Mouse (Mus musculus) adrenal gland (tissue): Measurements from ENCODE around the gene Iqsec1.

Experiments
- intact Hi-C: fragments of 180-260 bp; cut with DNase I; formaldehyde crosslinking; loops from one replicate; pipeline ENCODE4 v1.15.1; 2025

Gene Iqsec1

DNA sequence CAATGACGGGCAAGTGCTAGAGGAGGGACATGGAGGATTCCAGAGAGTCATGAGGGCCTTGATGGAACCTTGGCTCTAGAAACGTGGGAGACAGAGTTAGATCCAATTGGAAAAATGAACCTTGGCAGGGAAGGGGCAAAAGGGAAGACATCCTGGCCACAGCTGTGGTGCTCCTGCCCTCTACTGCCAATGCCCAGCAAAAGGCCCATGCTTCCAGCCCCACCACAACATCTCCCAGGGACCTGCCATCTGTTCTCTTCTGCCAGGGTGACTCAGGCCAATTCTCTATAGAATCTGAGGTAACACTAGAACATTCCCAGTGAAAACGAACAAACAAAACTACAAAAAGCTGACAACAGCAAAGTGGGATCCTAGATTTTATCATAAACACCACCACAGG, 173.1 kb downstream of the Iqsec1 start:
- intact Hi-C loops: loop anchor here (5.0 to 10.0 kb wide), 2 partner anchors 161 to 327 kb away; no protein-coding TSS in a partner anchor

DNA sequence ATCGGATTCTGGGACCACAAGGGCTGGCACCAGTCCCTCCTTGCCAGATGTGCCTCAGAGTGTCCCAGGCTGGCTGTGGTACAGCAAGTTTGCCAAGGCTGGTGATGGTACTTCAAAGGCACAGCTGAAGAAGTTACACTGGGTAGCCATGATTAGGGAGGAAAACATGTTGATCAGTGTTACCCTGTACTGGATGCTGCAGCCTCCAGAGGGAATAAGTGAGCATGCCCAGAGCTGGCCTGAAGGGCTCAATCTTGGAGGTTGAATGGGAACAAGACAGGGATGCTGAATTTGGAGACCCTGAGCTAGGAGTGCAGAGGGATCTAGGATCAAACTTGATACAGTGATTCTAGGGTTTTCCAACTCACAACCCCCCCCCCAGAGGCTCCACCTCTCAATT, 175.0 kb downstream of the Iqsec1 start:
- intact Hi-C loops: loop anchor here (5.0 to 10.0 kb wide), 2 partner anchors 71 to 159 kb away; no protein-coding TSS in a partner anchor

DNA sequence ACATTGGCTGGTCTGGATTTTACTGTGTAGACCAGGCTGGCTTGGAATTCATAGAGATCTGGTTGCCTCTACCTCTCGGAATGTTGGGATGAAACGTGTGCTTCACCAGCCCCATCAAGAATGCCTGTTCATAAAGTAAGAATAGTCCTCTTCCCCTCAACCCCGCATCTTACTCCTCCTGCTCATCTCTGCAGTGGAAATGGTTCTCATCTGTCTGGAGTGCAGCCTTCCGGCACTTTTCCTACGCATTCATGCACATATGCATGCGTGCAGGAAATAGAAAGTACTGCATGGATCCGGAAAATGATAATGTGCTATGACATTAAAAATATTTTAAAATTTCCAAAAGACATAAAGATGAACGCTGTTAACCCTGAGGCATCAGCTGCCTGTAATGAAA, 175.9 kb downstream of the Iqsec1 start:
- intact Hi-C loops: loop anchor here (5.0 to 10.0 kb wide), 2 partner anchors 70 to 158 kb away; no protein-coding TSS in a partner anchor

DNA sequence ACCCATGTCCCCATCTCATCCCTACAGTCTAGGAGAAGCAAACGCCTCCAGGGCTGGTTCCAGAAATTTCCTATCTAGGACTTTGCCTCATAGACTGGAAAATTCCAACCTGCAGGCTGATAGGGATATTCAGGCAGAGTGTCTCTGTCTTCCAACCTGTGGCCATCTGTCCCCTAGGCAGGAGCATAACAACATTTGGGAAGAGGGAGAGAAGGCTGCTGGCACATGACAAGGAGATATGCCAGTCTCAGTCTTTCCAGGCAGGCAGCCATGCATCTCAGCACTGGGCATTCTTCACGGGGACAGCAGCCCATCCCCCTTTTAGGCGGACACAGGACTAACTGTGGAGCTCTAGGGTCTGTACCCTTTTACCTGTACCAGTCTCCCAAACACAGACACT, 176.4 kb downstream of the Iqsec1 start:
- intact Hi-C loops: loop anchor here (5.0 to 10.0 kb wide), 2 partner anchors 70 to 157 kb away; no protein-coding TSS in a partner anchor

DNA sequence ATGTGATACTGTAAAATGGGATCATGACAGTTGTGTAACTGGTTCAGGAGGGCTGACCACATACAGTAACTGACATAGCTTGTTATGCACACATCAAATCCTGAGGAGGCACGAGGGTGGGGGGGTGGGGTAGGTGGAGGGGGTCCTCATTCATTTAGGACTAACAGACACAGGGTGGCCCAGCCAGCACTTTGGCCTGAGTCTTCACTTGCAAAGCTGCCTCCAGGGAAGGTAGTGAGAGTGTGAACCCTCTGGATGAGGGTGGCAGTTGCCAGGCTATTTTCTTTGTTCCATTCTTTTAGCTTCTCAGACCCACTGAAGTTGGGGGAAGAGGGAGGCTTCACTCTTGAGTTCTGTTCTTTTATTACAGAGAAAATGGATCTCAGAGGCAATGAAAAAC, 177.9 kb downstream of the Iqsec1 start:
- intact Hi-C loops: loop anchor here (5.0 to 10.0 kb wide), 2 partner anchors 68 to 156 kb away; no protein-coding TSS in a partner anchor

- intact Hi-C loops: loop anchor here (5.0 to 10.0 kb wide), 2 partner anchors 68 to 155 kb away; no protein-coding TSS in a partner anchor
Measured at GRCm38 (mm10) chr6:90809960-90810362, 178.5 kb downstream of the Iqsec1 start.

GRCm38 (mm10) chr6:90809077-90809840, 179.2 kb downstream of the Iqsec1 start:
- intact Hi-C loops: no loop called here

GRCm38 (mm10) chr6:90808544-90808943, 179.9 kb downstream of the Iqsec1 start:
- intact Hi-C loops: no loop called here

DNA sequence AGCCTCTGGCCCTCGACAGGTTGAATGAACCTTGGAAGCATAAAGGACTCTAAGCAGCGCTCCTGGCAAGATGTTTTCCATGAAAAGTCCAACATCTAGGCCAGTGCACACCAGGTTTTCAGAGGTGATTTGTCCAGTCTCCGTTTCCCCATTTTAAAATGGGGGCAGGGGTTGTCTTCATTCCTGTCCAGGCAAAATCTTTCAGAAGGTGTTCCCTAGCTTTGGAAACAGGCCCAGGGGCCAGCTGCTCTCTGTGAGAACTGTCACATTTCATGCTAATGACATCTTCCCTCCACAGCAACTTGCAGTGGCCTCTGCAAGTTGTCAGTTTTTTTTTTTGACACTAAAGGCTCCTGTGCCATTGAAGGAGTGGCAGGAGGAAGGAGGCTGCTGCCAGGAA, 180.4 kb downstream of the Iqsec1 start:
- intact Hi-C loops: no loop called here

DNA sequence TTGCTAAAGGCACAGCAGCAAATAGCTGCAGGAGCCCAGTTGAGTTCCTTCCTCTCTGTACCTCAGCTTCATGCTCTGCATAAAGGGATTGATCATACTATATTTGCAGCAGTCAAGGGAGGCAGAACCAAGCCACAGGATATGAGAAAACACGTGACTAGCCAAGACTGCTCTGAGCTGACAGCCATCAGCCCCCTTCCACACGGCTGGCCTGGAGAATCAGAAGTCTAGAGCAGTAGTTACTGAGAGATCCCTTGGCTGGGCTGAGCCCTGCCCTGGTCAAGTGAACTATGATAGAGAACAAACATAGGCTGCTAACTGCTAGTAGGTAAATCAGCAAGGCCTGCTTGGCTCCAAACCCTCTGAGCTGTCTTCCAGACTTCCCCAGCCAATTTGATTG, 180.9 kb downstream of the Iqsec1 start:
- intact Hi-C loops: no loop called here

DNA sequence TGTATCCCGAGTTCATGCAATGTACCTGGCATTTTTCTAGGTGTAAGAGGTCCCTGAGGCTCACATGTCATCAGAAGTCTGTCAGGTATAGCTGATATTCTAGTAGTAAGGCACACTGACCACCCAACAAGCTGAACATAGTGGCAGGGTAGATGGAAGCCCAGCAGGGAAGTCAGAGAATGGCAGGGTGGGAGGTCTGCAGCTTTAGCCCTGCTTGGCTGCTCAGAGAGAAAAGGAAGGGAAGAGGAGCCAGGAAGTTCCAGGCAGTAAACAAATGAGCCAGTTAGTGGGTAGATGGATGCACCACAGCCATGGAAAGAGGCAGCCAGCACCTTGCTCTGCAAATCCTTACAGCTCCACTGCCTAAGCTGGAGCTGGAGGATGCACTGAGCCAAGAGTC, 181.7 kb downstream of the Iqsec1 start:
- intact Hi-C loops: no loop called here

GRCm38 (mm10) chr6:90805101-90805500, 183.4 kb downstream of the Iqsec1 start:
- intact Hi-C loops: no loop called here

DNA sequence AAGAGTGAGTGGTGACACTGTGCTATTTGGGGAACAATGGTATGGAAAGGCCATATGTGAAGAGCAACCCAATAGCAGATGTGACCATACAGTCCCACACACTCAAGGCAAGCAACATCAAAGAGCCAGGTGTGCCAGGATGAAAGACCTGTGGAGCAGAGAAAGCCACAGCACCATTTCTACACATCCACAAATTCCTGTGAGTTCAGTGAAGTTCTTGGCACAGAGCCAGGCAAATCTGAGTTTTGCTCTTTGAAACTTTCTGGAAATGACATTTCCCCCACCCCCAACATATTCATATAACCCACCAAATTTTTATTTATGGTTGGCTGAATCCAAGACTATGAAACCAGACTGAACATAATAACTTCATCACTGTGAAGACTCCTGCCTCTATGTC, 183.8 kb downstream of the Iqsec1 start:
- intact Hi-C loops: no loop called here

GRCm38 (mm10) chr6:90802604-90803003, 185.9 kb downstream of the Iqsec1 start:
- intact Hi-C loops: no loop called here

DNA sequence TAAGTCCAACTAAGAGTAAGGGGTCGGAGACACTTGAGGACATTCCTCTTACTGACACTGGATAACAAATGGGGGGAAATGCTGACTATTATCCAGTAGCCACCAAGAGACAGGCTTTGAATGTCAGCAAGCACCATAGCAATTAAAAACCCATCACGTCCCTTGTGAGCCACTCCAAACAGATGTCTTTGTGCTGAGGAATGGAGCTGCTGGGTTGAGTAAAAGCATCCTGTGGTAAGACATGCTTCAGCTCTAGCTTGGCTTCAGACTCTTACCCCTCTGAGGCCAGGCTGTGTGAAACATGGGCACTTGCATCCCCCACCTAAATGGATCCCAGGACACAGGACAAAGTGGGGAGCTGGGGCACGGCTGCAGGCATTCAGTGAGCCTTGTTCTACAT, 186.4 kb downstream of the Iqsec1 start:
- intact Hi-C loops: no loop called here

GRCm38 (mm10) chr6:90800825-90801224, 187.7 kb downstream of the Iqsec1 start:
- intact Hi-C loops: no loop called here

DNA sequence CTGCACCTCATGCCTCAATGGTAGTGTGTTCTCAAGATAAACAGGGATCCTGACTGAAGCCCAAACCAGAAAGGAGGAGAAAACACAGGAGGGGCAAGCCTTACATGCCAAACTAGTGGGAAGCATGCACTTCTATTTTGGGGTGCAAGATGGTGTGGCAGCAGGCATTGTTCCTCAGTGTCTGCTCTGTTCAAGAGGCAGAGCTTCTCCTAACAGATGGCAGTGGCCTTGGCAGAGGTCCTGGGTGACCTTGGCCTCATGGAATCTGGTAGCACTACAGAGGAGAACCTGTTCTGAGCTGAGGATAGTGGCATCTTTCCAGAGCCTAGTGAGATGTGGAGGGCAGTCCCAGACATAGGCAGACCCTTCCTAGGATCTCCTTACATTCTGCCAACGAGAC, 189.4 kb downstream of the Iqsec1 start:
- intact Hi-C loops: no loop called here

DNA sequence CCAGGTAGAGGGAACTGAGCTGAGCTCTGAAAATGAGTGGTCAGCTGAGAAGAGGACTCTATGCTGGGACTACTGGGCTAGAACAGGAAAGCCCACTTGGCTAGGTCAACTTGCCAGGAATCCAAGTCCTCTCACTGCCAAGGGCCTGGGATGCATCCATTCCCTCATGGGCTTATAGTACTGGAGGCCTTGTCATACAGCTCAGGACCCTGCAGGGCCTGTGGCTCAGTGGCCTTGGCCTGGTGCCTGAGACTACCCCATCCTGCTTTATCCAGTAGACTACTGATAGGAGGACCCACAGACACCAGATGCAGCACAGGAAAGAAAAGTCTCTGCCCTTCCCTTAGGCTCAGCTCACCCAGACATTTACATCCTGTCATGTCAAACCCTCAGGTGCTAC, 190.3 kb downstream of the Iqsec1 start:
- intact Hi-C loops: no loop called here

- intact Hi-C loops: no loop called here
Measured at GRCm38 (mm10) chr6:90796902-90797596, 191.4 kb downstream of the Iqsec1 start.

DNA sequence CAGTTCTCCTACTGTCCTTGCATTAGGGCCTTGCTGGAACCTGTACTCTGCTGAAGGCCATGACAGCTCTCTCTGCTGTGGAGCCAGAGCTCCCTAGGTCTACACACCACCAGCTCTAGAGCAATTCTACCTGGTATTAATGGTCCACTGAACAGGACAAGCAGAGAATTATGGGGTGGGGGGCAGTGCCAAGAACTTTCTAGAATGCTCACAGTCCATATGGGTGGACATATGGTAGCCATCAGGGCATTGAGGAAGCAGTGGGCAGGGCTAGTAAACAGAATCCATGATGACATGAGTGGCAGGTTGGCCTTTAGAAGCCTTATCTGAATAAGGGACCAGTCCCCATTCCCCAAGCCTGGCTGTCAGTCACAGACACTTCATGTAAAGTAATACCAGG, 197.6 kb downstream of the Iqsec1 start:
- intact Hi-C loops: no loop called here

DNA sequence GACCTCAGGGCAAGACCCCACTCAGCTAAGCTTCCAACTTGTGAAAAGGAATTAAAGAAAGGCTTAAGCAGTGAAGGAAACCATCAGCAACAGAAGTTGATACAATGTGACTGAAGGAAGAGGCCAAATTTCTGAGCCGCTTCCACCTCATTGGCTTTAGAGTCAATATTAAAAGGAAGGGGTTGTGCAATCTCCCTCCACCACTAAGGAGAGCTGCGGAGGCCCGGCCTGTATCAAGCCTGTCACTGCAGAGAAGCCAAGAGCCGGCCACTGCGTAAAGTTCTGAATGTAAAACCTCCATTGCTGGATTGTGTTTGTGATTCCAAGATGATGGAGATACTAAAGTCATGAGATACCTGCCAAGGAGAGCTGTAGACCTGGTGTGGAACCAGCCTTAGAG, 199.0 kb downstream of the Iqsec1 start:
- intact Hi-C loops: no loop called here

- intact Hi-C loops: no loop called here
Measured at GRCm38 (mm10) chr6:90787587-90787986, 200.9 kb downstream of the Iqsec1 start.
